Mouse (Mus musculus) embryonic fibroblast, embryonic 13.5 days (primary cell): ENCODE data around the gene Aco2.

Source experiments
- CTCF ChIP-seq: IDR thresholded peaks from 2 replicates; pipeline ENCODE4 v1.5.1; 2011; ENCODE audit warnings: mild to moderate bottlenecking, control low read depth, low read length, moderate library complexity, borderline replicate concordance; ENCODE audit not compliant: insufficient read depth
- POLR2A ChIP-seq: IDR thresholded peaks from 2 replicates; pipeline ENCODE4 v1.6.1; 2011; ENCODE audit warnings: low read depth, mild to moderate bottlenecking, control low read depth, low read length, moderate library complexity

GRCm38 (mm10) chr15:81937098-81937972, 65.2 kb downstream of the Aco2 start:
- TF ChIP-seq CTCF: no peak
- TF ChIP-seq POLR2A: no peak
